ENCODE assay signal across 10 mouse cellular contexts in genomic region chr10:39467317-39467716, GRCm38 (mm10).
DNase-seq lines count a peak whose midpoint lies in the region; ATAC-seq and TF ChIP-seq lines count a peak whose summit lies in the region.
"Had no signal": no experiment of that assay in that cellular context is flagged by ENCODE, and none has a peak within 500 bp of the region (broad histone marks: within the 10 kb centered on the region; RNA-seq: fewer than 3 reads in every experiment).

No protein-coding gene starts in this region.

- peaks cover 50% of the 10 kb centered on the region for H3K79me2 ChIP-seq in myocyte (ENCODE audit: control insufficient read depth, insufficient read depth)

- H3K4me2 ChIP-seq in kidney, embryonic 16.5 days (replicated peaks; ENCODE audit: low read depth, low read length), result no peak overlapping the region
- no peak overlapping the region for H3K4me2 ChIP-seq in myocyte (ENCODE audit: low read depth)

- TF ChIP-seq POLR2A in myocyte (IDR thresholded peaks at IDR 0.05; ENCODE audit: insufficient read length, low read depth), result no peak

- 34% methylated on average over 6 of the region's 6 CpGs for WGBS in kidney, embryonic 16.5 days

- peak; percentile 67; the same call in 1 of the 2 replicates for ATAC-seq in kidney, embryonic 16.5 days (ENCODE audit: low FRiP score, low TSS enrichment)
- no peak for ATAC-seq in megakaryocyte-erythroid progenitor cell, adult 5-6 weeks (replicated peaks; ENCODE audit: low FRiP score, low TSS enrichment, poor library complexity, severe bottlenecking)

- H3K4me3 ChIP-seq in kidney, embryonic 16.5 days (ENCODE audit: low read length), result no peak overlapping the region
- no peak overlapping the region for H3K4me3 ChIP-seq in myocyte

- H3K9ac ChIP-seq in kidney, embryonic 16.5 days (replicated peaks; ENCODE audit: low read length), result no peak overlapping the region

- H3K4me1 ChIP-seq in kidney, embryonic 16.5 days (ENCODE audit: insufficient read depth, low read length), result peaks cover 33% of the 10 kb centered on the region

- H3K27ac ChIP-seq in kidney, embryonic 16.5 days (ENCODE audit: low read length), result no peak overlapping the region

- H3K36me3 ChIP-seq in kidney, embryonic 16.5 days (ENCODE audit: insufficient read depth, low read length), result no peaks in the 10 kb centered on the region
- peaks cover 7% of the 10 kb centered on the region for H3K36me3 ChIP-seq in myocyte (ENCODE audit: control insufficient read depth, insufficient read depth)

- no peak overlapping the region for H3ac ChIP-seq in myocyte (ENCODE audit: control insufficient read depth, insufficient read length)

- peak; percentile 21 for DNase-seq in right cerebral cortex, postnatal 4 days
- DNase-seq in right cerebral cortex, postnatal 36 days (ENCODE audit: low spot score in 2 of 2), result no peak
- peak; percentile 68 for DNase-seq in heart, adult 8-10 months (ENCODE audit: low spot score)
- DNase-seq in liver, result no peak
- DNase-seq in right cerebral cortex, adult 2 months (ENCODE audit: low spot score in 2 of 2), result no peak
- DNase-seq: embryo, embryonic 11 days had no signal

- no peaks in the 10 kb centered on the region for H3K27me3 ChIP-seq in kidney, embryonic 16.5 days (ENCODE audit: insufficient read depth, low read length)
- H3K27me3 ChIP-seq in myocyte (ENCODE audit: control insufficient read depth, insufficient read depth, insufficient read length), result no peaks in the 10 kb centered on the region

- no peaks in the 10 kb centered on the region for H3K9me3 ChIP-seq in kidney, embryonic 16.5 days (ENCODE audit: low read length)
- H3K9me3 ChIP-seq: G1E had no signal

TF ChIP-seq in myocyte, 11 proteins besides CTCF, POLR2A, EP300 and RAD21:
- TF ChIP-seq SRF (IDR thresholded peaks at IDR 0.05; ENCODE audit: control insufficient read depth, insufficient read length, low read depth), result no peak
- peak in 2 of 3 experiments; percentile 50 to 56 for TF ChIP-seq MYOD1 (IDR thresholded peaks at IDR 0.05; ENCODE audit: control insufficient read depth in 1 of 3, insufficient read length in 2 of 3, low read depth in 2 of 3)
- no peak for TF ChIP-seq CEBPB (IDR thresholded peaks at IDR 0.05; ENCODE audit: insufficient read depth, poor library complexity, severe bottlenecking)
- TF ChIP-seq REST (IDR thresholded peaks at IDR 0.05; ENCODE audit: insufficient read depth, insufficient read length), result no peak
- TF ChIP-seq MAX (IDR thresholded peaks at IDR 0.05; ENCODE audit: low read depth), result no peak
- TF ChIP-seq POLR2AphosphoS2 (IDR thresholded peaks at IDR 0.05; ENCODE audit: insufficient read length, low read depth), result peak; percentile 38
- TF ChIP-seq TCF12 (IDR thresholded peaks at IDR 0.05; ENCODE audit: insufficient read depth, poor library complexity, severe bottlenecking), result no peak
- TF ChIP-seq USF1 (IDR thresholded peaks at IDR 0.05; ENCODE audit: low read depth), result no peak
- peak in 1 of 3 experiments; percentile 17 for TF ChIP-seq MYOG (IDR thresholded peaks at IDR 0.05; ENCODE audit: control insufficient read depth in 1 of 3, insufficient read depth in 1 of 3, insufficient read length in 2 of 3, low read depth in 2 of 3)
- TF ChIP-seq E2F4 (IDR thresholded peaks at IDR 0.05; ENCODE audit: insufficient read depth), result no peak
- TF ChIP-seq TCF3 (IDR thresholded peaks at IDR 0.05; ENCODE audit: insufficient read length, low read depth), result no peak

Comparison
In these comparisons a context has a peak if more than half of its experiments do, and no peak if none do; other contexts are left out.
1. DNase-seq: peak in right cerebral cortex, postnatal 4 days (single experiment) and heart, adult 8-10 months (single experiment); none in right cerebral cortex, postnatal 36 days (0 of 2), liver (single experiment) and right cerebral cortex, adult 2 months (0 of 2).